Mouse (Mus musculus) MEL (cell line): ENCODE data around the gene Fxyd2. TPM values are rescaled to one million over a fixed set of nuclear protein-coding genes. Genes with fewer than 3 reads are reported as not detected.

ENCODE experiments used
- DNase-seq: peaks from one replicate; pipeline ENCODE4 v3.0.0; 2011; ENCODE audit warnings: low read depth, low spot score
- H3K27ac ChIP-seq: 2 replicates; pipeline ENCODE4 v1.5.1; 2012; ENCODE audit warnings: low read depth, mild to moderate bottlenecking, control low read depth, low read length, moderate library complexity; ENCODE audit not compliant: control insufficient read depth
- H3K27me3 ChIP-seq, 2 experiments: fragments of 150-350 bp in 1 of 2; sonication (generic) in 1 of 2; 2 replicates each; pipeline ENCODE4 v1.6.1; 2012; ENCODE audit warnings: low read length in 2 of 2, mild to moderate bottlenecking in 2 of 2, improper control_type of control experiment in 1 of 2, moderate library complexity in 1 of 2; ENCODE audit not compliant: insufficient read depth in 2 of 2, control insufficient read depth in 1 of 2
- H3K36me3 ChIP-seq, 2 experiments: 2 replicates each; pipeline ENCODE4 v1.6.1; 2012 to 2014; ENCODE audit warnings: low read length in 2 of 2, improper control_type of control experiment in 1 of 2, inconsistent platforms in 1 of 2, mild to moderate bottlenecking in 1 of 2; ENCODE audit not compliant: insufficient read depth in 2 of 2, control insufficient read depth in 1 of 2
- H3K4me1 ChIP-seq, 2 experiments: fragments of 150-350 bp in 1 of 2; sonication (generic) in 1 of 2; 2 replicates each; pipeline ENCODE4 v1.6.1; 2012; ENCODE audit warnings: low read length in 2 of 2, improper control_type of control experiment in 1 of 2, mild to moderate bottlenecking in 1 of 2; ENCODE audit not compliant: insufficient read depth in 2 of 2, control insufficient read depth in 1 of 2
- H3K4me3 ChIP-seq, 2 experiments: fragments of 150-350 bp in 1 of 2; sonication (generic) in 1 of 2; 2 replicates each; pipeline ENCODE4 v1.5.1; 2012; ENCODE audit warnings: low read depth in 2 of 2, low read length in 2 of 2, mild to moderate bottlenecking in 2 of 2, moderate library complexity in 2 of 2, control low read depth in 1 of 2, improper control_type of control experiment in 1 of 2; ENCODE audit not compliant: control insufficient read depth in 1 of 2, insufficient read depth in 1 of 2
- H3K79me2 ChIP-seq: 2 replicates; pipeline ENCODE4 v1.6.1; 2012; ENCODE audit warnings: mild to moderate bottlenecking, low read length, moderate library complexity; ENCODE audit not compliant: control insufficient read depth, poor library complexity, insufficient read depth
- H3K9ac ChIP-seq: 2 replicates; pipeline ENCODE4 v1.6.1; 2012; ENCODE audit warnings: low read depth, mild to moderate bottlenecking, control low read depth, low read length, moderate library complexity; ENCODE audit not compliant: control insufficient read depth, poor library complexity, severe bottlenecking
- H3K9me3 ChIP-seq: fragments of 150-350 bp; sonication (generic); replicated peaks from 2 replicates; pipeline ENCODE4 v1.6.1; 2012; ENCODE audit warnings: mild to moderate bottlenecking, low read length, improper control_type of control experiment, moderate library complexity; ENCODE audit not compliant: insufficient read depth
- BHLHE40 ChIP-seq: IDR thresholded peaks from 2 replicates; pipeline ENCODE4 v1.6.1; 2012; ENCODE audit warnings: low read depth, mild to moderate bottlenecking, inconsistent platforms, low read length, improper control_type of control experiment, borderline replicate concordance
- CHD1 ChIP-seq: IDR thresholded peaks from 2 replicates; pipeline ENCODE4 v1.6.1; 2012; ENCODE audit warnings: low read depth, mild to moderate bottlenecking, inconsistent platforms, low read length, improper control_type of control experiment
- CHD2 ChIP-seq: IDR thresholded peaks from 2 replicates; pipeline ENCODE4 v1.6.1; 2011; ENCODE audit warnings: low read length, improper control_type of control experiment
- CTCF ChIP-seq, 3 experiments: IDR thresholded peaks in 2 of 3; conservative IDR thresholded peaks in 1 of 3; 2 replicates each; pipeline ENCODE4 v1.5.1; 2011 to 2012; ENCODE audit warnings: low read length in 3 of 3, low read depth in 2 of 3, mild to moderate bottlenecking in 2 of 3, improper control_type of control experiment in 1 of 3, inconsistent platforms in 1 of 3, mixed read lengths in 1 of 3, moderate library complexity in 1 of 3; ENCODE audit not compliant: control insufficient read depth in 1 of 3, insufficient read depth in 1 of 3, poor library complexity in 1 of 3, severe bottlenecking in 1 of 3
- ELF1 ChIP-seq: IDR thresholded peaks from 2 replicates; pipeline ENCODE4 v1.6.1; 2014; ENCODE audit warnings: low read depth, mild to moderate bottlenecking, inconsistent platforms, low read length, improper control_type of control experiment, moderate library complexity
- EP300 ChIP-seq, 2 experiments: IDR thresholded peaks; 2 replicates each; pipeline ENCODE4 v1.6.1; 2011; ENCODE audit warnings: improper control_type of control experiment in 2 of 2, low read length in 2 of 2, low read depth in 1 of 2, mild to moderate bottlenecking in 1 of 2
- ETS1 ChIP-seq: IDR thresholded peaks from 2 replicates; pipeline ENCODE4 v1.6.1; 2012; ENCODE audit warnings: low read depth, mild to moderate bottlenecking, inconsistent platforms, low read length, improper control_type of control experiment, moderate library complexity
- GATA1 ChIP-seq: IDR thresholded peaks from 2 replicates; pipeline ENCODE4 v1.6.1; 2011; ENCODE audit warnings: low read depth, low read length, improper control_type of control experiment
- KAT2A ChIP-seq: conservative IDR thresholded peaks from 2 replicates; pipeline ENCODE4 v1.6.1; 2012; ENCODE audit warnings: low read depth, low read length, improper control_type of control experiment, inconsistent platforms
- MEF2A ChIP-seq: IDR thresholded peaks from 2 replicates; pipeline ENCODE4 v1.6.1; 2014; ENCODE audit warnings: low read depth, mild to moderate bottlenecking, inconsistent platforms, low read length, improper control_type of control experiment; ENCODE audit not compliant: poor library complexity, insufficient replicate concordance, severe bottlenecking; ENCODE audit errors: extremely low read depth
- MXI1 ChIP-seq: IDR thresholded peaks from 2 replicates; pipeline ENCODE4 v1.6.1; 2011; ENCODE audit warnings: mild to moderate bottlenecking, low read depth, low read length, improper control_type of control experiment
- MYB ChIP-seq: IDR thresholded peaks from 2 replicates; pipeline ENCODE4 v1.6.1; 2011; ENCODE audit warnings: mild to moderate bottlenecking, low read depth, low read length, improper control_type of control experiment
- NELFE ChIP-seq: IDR thresholded peaks from 2 replicates; pipeline ENCODE4 v1.6.1; 2011; ENCODE audit warnings: low read depth, low read length, improper control_type of control experiment
- NRF1 ChIP-seq: IDR thresholded peaks from 2 replicates; pipeline ENCODE4 v1.6.1; 2014; ENCODE audit warnings: low read depth, mild to moderate bottlenecking, inconsistent platforms, low read length, improper control_type of control experiment, moderate library complexity; ENCODE audit not compliant: poor library complexity, insufficient read depth, severe bottlenecking
- POLR2A ChIP-seq, 2 experiments: IDR thresholded peaks; 2 replicates each; pipeline ENCODE4 v1.6.1; 2011 to 2012; ENCODE audit warnings: low read length in 2 of 2, mild to moderate bottlenecking in 2 of 2, control low read depth in 1 of 2, improper control_type of control experiment in 1 of 2, low read depth in 1 of 2, moderate library complexity in 1 of 2; ENCODE audit not compliant: control insufficient read depth in 1 of 2, insufficient read depth in 1 of 2, poor library complexity in 1 of 2
- POLR2AphosphoS2 ChIP-seq: IDR thresholded peaks from 2 replicates; pipeline ENCODE4 v1.6.1; 2011; ENCODE audit warnings: low read length, improper control_type of control experiment
- RAD21 ChIP-seq: IDR thresholded peaks from 2 replicates; pipeline ENCODE4 v1.6.1; 2011; ENCODE audit warnings: mild to moderate bottlenecking, low read depth, low read length, improper control_type of control experiment
- RCOR1 ChIP-seq: IDR thresholded peaks from 2 replicates; pipeline ENCODE4 v1.6.1; 2012; ENCODE audit warnings: low read depth, mild to moderate bottlenecking, inconsistent platforms, low read length, improper control_type of control experiment
- TBP ChIP-seq: IDR thresholded peaks from 2 replicates; pipeline ENCODE4 v1.8.0; 2011; ENCODE audit warnings: low read depth, low read length, improper control_type of control experiment
- UBTF ChIP-seq: IDR thresholded peaks from 2 replicates; pipeline ENCODE4 v1.6.1; 2012; ENCODE audit warnings: low read depth, mild to moderate bottlenecking, inconsistent platforms, low read length, improper control_type of control experiment, moderate library complexity, borderline replicate concordance; ENCODE audit not compliant: insufficient read depth
- USF2 ChIP-seq, 2 experiments: IDR thresholded peaks; 2 replicates each; pipeline ENCODE4 v1.6.1; 2011 to 2012; ENCODE audit warnings: improper control_type of control experiment in 2 of 2, low read length in 2 of 2, borderline replicate concordance in 1 of 2, inconsistent platforms in 1 of 2, low read depth in 1 of 2, mild to moderate bottlenecking in 1 of 2; ENCODE audit not compliant: insufficient read depth in 1 of 2
- ZC3H11A ChIP-seq: IDR thresholded peaks from 2 replicates; pipeline ENCODE4 v1.6.1; 2012; ENCODE audit warnings: low read depth, mild to moderate bottlenecking, inconsistent platforms, low read length, improper control_type of control experiment
- ZKSCAN1 ChIP-seq: IDR thresholded peaks from 2 replicates; pipeline ENCODE4 v1.6.1; 2012; ENCODE audit warnings: low read depth, mild to moderate bottlenecking, inconsistent platforms, low read length, improper control_type of control experiment, moderate library complexity
- ZMIZ1 ChIP-seq: IDR thresholded peaks from 2 replicates; pipeline ENCODE4 v1.6.1; 2012; ENCODE audit warnings: low read depth, mild to moderate bottlenecking, inconsistent platforms, low read length, improper control_type of control experiment, moderate library complexity
- ZNF384 ChIP-seq: IDR thresholded peaks from 2 replicates; pipeline ENCODE4 v1.6.1; 2012; ENCODE audit warnings: low read depth, mild to moderate bottlenecking, inconsistent platforms, low read length, improper control_type of control experiment
- polyA plus RNA-seq, 2 experiments: library from polyadenylated mRNA; stranded (reverse) in 1 of 2; unstranded in 1 of 2; fragments of >175 nt in 1 of 2; fragments of >200 nt in 1 of 2; gene quantifications; 2 replicates each; pipeline versions ENCODE4 v1.2.1 to v1.2.4; 2012; ENCODE audit warnings: low replicate concordance in 2 of 2, low read depth in 1 of 2; ENCODE audit not compliant: insufficient read length in 2 of 2, insufficient read depth in 1 of 2, missing spikeins in 1 of 2
- total RNA-seq: library from RNA; depleted of rRNA; stranded (reverse); fragments of 300-350 nt; gene quantifications from 2 replicates; pipeline ENCODE4 v1.2.3, GENCODE M21; 2012

The Fxyd2 gene
- total and polyA plus RNA-seq, 3 experiments = not detected

- H3K79me2 ChIP-seq = no peaks in the 10 kb centered on the region
- H3K4me3 ChIP-seq = no peak overlapping the region
- no peaks in the 10 kb centered on the region for H3K36me3 ChIP-seq
- H3K27ac ChIP-seq = no peak overlapping the region
- no peaks in the 10 kb centered on the region for H3K9me3 ChIP-seq
- TF ChIP-seq NELFE (no peak), ZMIZ1 (no peak), ZC3H11A (no peak), EP300 (IDR thresholded peaks at IDR 0.05; ENCODE audit: low read depth in 1 of 2, low read length in 2 of 2) (no peak), POLR2A (IDR thresholded peaks at IDR 0.05; ENCODE audit: control insufficient read depth in 1 of 2, insufficient read depth in 1 of 2, low read depth in 1 of 2, low read length in 2 of 2, poor library complexity in 1 of 2) (no peak), ZNF384 (no peak), KAT2A (no peak), RCOR1 (no peak), MXI1 (no peak)
- H3K27me3 ChIP-seq = no peaks in the 10 kb centered on the region
- H3K4me1 ChIP-seq = no peaks in the 10 kb centered on the region
- H3K9ac ChIP-seq = no peak overlapping the region
- no peak for DNase-seq
Measured at GRCm38 (mm10) chr9:45454889-45455610, 55.6 kb downstream of the Fxyd2 start.

GRCm38 (mm10) chr9:45457200-45457599 lies 57.7 kb downstream of the Fxyd2 start:
- no peaks in the 10 kb centered on the region for H3K9me3 ChIP-seq
- no peak overlapping the region for H3K4me3 ChIP-seq
- no peak overlapping the region for H3K27ac ChIP-seq
- H3K9ac ChIP-seq = no peak overlapping the region
- TF ChIP-seq POLR2A (IDR thresholded peaks at IDR 0.05; ENCODE audit: control insufficient read depth in 1 of 2, insufficient read depth in 1 of 2, low read depth in 1 of 2, low read length in 2 of 2, poor library complexity in 1 of 2) (no peak), TBP (no peak), MYB (no peak), POLR2AphosphoS2 (no peak), NRF1 (no peak), GATA1 (no peak), KAT2A (no peak), RAD21 (no peak), EP300 (IDR thresholded peaks at IDR 0.05; ENCODE audit: low read depth in 1 of 2, low read length in 2 of 2) (no peak), ETS1 (no peak), ZKSCAN1 (no peak), CTCF (IDR thresholded peaks at IDR 0.05 in 2 of 3, conservative IDR thresholded peaks at IDR 0.05 in 1 of 3; ENCODE audit: control insufficient read depth in 1 of 3, insufficient read depth in 1 of 3, low read depth in 2 of 3, low read length in 3 of 3, poor library complexity in 1 of 3, severe bottlenecking in 1 of 3) (no peak), BHLHE40 (no peak), UBTF (no peak), USF2 (IDR thresholded peaks at IDR 0.05; ENCODE audit: borderline replicate concordance in 1 of 2, insufficient read depth in 1 of 2, low read depth in 1 of 2, low read length in 2 of 2) (no peak), CHD1 (no peak), CHD2 (no peak), ELF1 (no peak), MEF2A (no peak)
- TF ChIP-seq, all 39 proteins: peak for 0
- Histone ChIP-seq H3K36me3 (no peaks in the 10 kb centered on the region), H3K4me1 (no peaks in the 10 kb centered on the region), H3K79me2 (no peaks in the 10 kb centered on the region), H3K27me3 (no peaks in the 10 kb centered on the region)
- no peak for DNase-seq
